Mouse (Mus musculus) erythroblast, adult 5-6 weeks (primary cell): ENCODE measurements around the gene Elmod3. TPM values are rescaled to one million over a fixed set of nuclear protein-coding genes. Genes with fewer than 3 reads are reported as not detected.
A peak's percentile ranks its signal among the peaks of the same experiment; 100 is the strongest.
"Not testable (repeated sequence)": the region's sequence is repeated elsewhere in the genome, so short reads cannot be mapped to it uniquely, and the experiment has no call there.

ENCODE experiments used
- ATAC-seq: replicated peaks from 2 replicates; pipeline ENCODE4 v1.8.0; 2016; ENCODE audit warnings: moderate number of reproducible peaks, mild to moderate bottlenecking, moderate TSS enrichment, inconsistent platforms; ENCODE audit not compliant: poor library complexity, low FRiP score, severe bottlenecking
- total RNA-seq, 2 experiments: library from RNA; stranded (forward) in 1 of 2; stranded (reverse) in 1 of 2; fragments of 150-400 nt in 1 of 2; fragments of 200-764, 138-1000 nt in 1 of 2; gene quantifications; 2 replicates each; pipeline versions ENCODE4 v1.2.3 to v1.2.4; 2015 to 2017; ENCODE audit warnings: low replicate concordance in 2 of 2

Gene Elmod3
- total RNA-seq, 2 experiments from 2014 or later = 0.85 to 5.6 TPM

GRCm38 (mm10) chr6:72544283-72544987 is 53.8 kb downstream of the Elmod3 start, which contains the start of gene Capg:
Capg (plus strand) TSS chr6:72544391.
- ATAC-seq = no peak

GRCm38 (mm10) chr6:72543265-72543850 is 54.9 kb downstream of the Elmod3 start:
- ATAC-seq = no peak

- ATAC-seq = peak; percentile 84
Measured at GRCm38 (mm10) chr6:72538562-72539031, 59.6 kb downstream of the Elmod3 start.

GRCm38 (mm10) chr6:72537998-72538500 is 60.2 kb downstream of the Elmod3 start:
- ATAC-seq = no peak

GRCm38 (mm10) chr6:72535165-72535564 is 63.0 kb downstream of the Elmod3 start:
- ATAC-seq = peak; percentile 66

GRCm38 (mm10) chr6:72534035-72534809 is 64.0 kb downstream of the Elmod3 start:
- peak; percentile 62; the same call in 1 of the 2 replicates for ATAC-seq

GRCm38 (mm10) chr6:72533555-72533954 is 64.7 kb downstream of the Elmod3 start:
- not testable (repeated sequence) for ATAC-seq

- ATAC-seq = no peak
Measured at GRCm38 (mm10) chr6:72532580-72532979, 65.6 kb downstream of the Elmod3 start.

GRCm38 (mm10) chr6:72528410-72529151 is 69.6 kb downstream of the Elmod3 start:
- ATAC-seq = no peak

GRCm38 (mm10) chr6:72527070-72527469 is 71.1 kb downstream of the Elmod3 start:
- no peak for ATAC-seq

GRCm38 (mm10) chr6:72524160-72524559 is 74.1 kb downstream of the Elmod3 start:
- no peak for ATAC-seq

GRCm38 (mm10) chr6:72523222-72523621 is 75.0 kb downstream of the Elmod3 start:
- ATAC-seq = no peak

- ATAC-seq = no peak
Measured at GRCm38 (mm10) chr6:72522288-72522687, 75.9 kb downstream of the Elmod3 start.

GRCm38 (mm10) chr6:72521607-72522006 is 76.6 kb downstream of the Elmod3 start, which contains the start of gene Sh2d6:
Sh2d6 (minus strand) TSS chr6:72521707.
- ATAC-seq = no peak

GRCm38 (mm10) chr6:72520904-72521303 is 77.3 kb downstream of the Elmod3 start:
- ATAC-seq = no peak

GRCm38 (mm10) chr6:72519892-72520663 is 78.1 kb downstream of the Elmod3 start:
- no peak for ATAC-seq

- ATAC-seq = no peak
Measured at GRCm38 (mm10) chr6:72519303-72519702, 78.9 kb downstream of the Elmod3 start.

- ATAC-seq = no peak
Measured at GRCm38 (mm10) chr6:72518842-72519241, 79.4 kb downstream of the Elmod3 start.
